Comparison of ENCODE assay signal across 20 mouse cellular contexts in the genomic region with DNA sequence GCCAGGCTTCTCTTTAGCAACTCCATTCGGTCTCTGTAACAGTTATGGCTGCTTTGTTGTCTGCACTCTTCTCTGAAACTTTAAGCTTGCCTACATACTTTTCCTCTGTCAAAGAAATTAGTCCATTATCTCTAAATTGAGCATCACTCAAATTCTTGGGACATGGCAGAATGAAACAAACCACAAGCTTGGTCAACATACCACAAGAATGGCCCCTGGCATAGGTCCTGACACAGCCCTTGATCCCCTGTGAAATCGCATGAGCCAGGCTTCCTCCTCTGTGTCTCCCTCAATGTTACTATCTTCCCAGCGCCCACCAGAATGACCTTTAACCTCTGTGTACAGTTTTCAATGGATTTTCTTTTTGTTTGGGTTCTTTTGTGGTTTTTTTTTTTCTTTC. TPM values are rescaled to one million over a fixed set of nuclear protein-coding genes. Genes with fewer than 3 reads are reported as not detected.
DNase-seq lines count a peak whose midpoint lies in the region; TF ChIP-seq lines count a peak whose summit lies in the region.
"Had no signal": no experiment of that assay in that cellular context is flagged by ENCODE, and none has a peak within 500 bp of the region (broad histone marks: within the 10 kb centered on the region; RNA-seq: fewer than 3 reads in every experiment).

No protein-coding gene starts in this region.

- H3ac ChIP-seq in myocyte (ENCODE audit: control insufficient read depth, insufficient read length) = no peak overlapping the region

- no peaks in the 10 kb centered on the region for H3K36me3 ChIP-seq in myocyte (ENCODE audit: control insufficient read depth, insufficient read depth)
- H3K36me3 ChIP-seq: embryonic facial prominence, embryonic 13.5 days; embryonic facial prominence, embryonic 15.5 days; forebrain, embryonic 12.5 days had no signal

- TF ChIP-seq POLR2A in myocyte (IDR thresholded peaks at IDR 0.05; ENCODE audit: insufficient read length, low read depth) = no peak

- DNase-seq in 3T3-L1 (ENCODE audit: low read depth, low spot score) = peak; percentile 44
- DNase-seq in Muller cell, postnatal 12 days (ENCODE audit: inconsistent ontology term) = peak; percentile 84
- no peak for DNase-seq in embryo, embryonic 9.5 days (ENCODE audit: extremely low spot score)
- DNase-seq in lung, adult 18-20 months = no peak
- DNase-seq: adrenal gland, adult 8-10 months; adrenal gland, postnatal 14 days; adrenal gland, postnatal 36 days; B cell, adult 2 months; cerebellum, adult 11-12 months; cerebellum, adult 2 months; cerebellum, adult 9-10 months; cerebellum, postnatal 10 days; cerebellum, postnatal 25 days had no signal

- H3K4me2 ChIP-seq in myocyte (ENCODE audit: low read depth) = peak overlapping the region; percentile 19
- H3K4me2 ChIP-seq: embryonic facial prominence, embryonic 13.5 days; embryonic facial prominence, embryonic 15.5 days; forebrain, embryonic 12.5 days had no signal

- no peak overlapping the region for H3K4me3 ChIP-seq in myocyte
- H3K4me3 ChIP-seq: embryonic facial prominence, embryonic 13.5 days; embryonic facial prominence, embryonic 15.5 days; erythroblast, embryonic 14.5 days; forebrain, embryonic 10.5 days; forebrain, embryonic 12.5 days had no signal

- H3K79me2 ChIP-seq in myocyte (ENCODE audit: control insufficient read depth, insufficient read depth) = peaks cover 8% of the 10 kb centered on the region

- H3K27me3 ChIP-seq in myocyte (ENCODE audit: control insufficient read depth, insufficient read depth, insufficient read length) = no peaks in the 10 kb centered on the region
- H3K27me3 ChIP-seq: CH12.LX; embryonic facial prominence, embryonic 13.5 days; embryonic facial prominence, embryonic 15.5 days; forebrain, embryonic 12.5 days had no signal

TF ChIP-seq in myocyte, 11 proteins besides CTCF, POLR2A, EP300 and RAD21:
- no peak for TF ChIP-seq REST (IDR thresholded peaks at IDR 0.05; ENCODE audit: insufficient read depth, insufficient read length)
- no peak for TF ChIP-seq SRF (IDR thresholded peaks at IDR 0.05; ENCODE audit: control insufficient read depth, insufficient read length, low read depth)
- no peak for TF ChIP-seq MAX (IDR thresholded peaks at IDR 0.05; ENCODE audit: low read depth)
- TF ChIP-seq POLR2AphosphoS2 (IDR thresholded peaks at IDR 0.05; ENCODE audit: insufficient read length, low read depth) = no peak
- TF ChIP-seq E2F4 (IDR thresholded peaks at IDR 0.05; ENCODE audit: insufficient read depth) = no peak
- no peak for TF ChIP-seq MYOD1 (IDR thresholded peaks at IDR 0.05; ENCODE audit: control insufficient read depth in 1 of 3, insufficient read length in 2 of 3, low read depth in 2 of 3)
TF ChIP-seq in myocyte: peak in this region for 0.

RNA-seq across cellular contexts. Expression of gene Tmem11, which starts 3.3 kb away (rescaled TPM):
- polyA plus RNA-seq in myocyte (2012; fragmentation: generic; extraction: Trizol) = 68.7 TPM

RNA-seq across cellular contexts. Expression of gene Natd1, which starts 32.2 kb away (rescaled TPM):
- 20.0 TPM for polyA plus RNA-seq in myocyte (2012; fragmentation: generic; extraction: Trizol)

RNA-seq across cellular contexts. Expression of gene Map2k3, which starts 49.4 kb away (rescaled TPM):
- polyA plus RNA-seq in myocyte (2012; fragmentation: generic; extraction: Trizol) = 68.5 TPM

RNA-seq across cellular contexts. Expression of gene Dhrs7b, which starts 52.0 kb away (rescaled TPM):
- polyA plus RNA-seq in myocyte (2012; fragmentation: generic; extraction: Trizol) = 51.2 TPM

Comparison
In these comparisons a context has a peak if more than half of its experiments do, and no peak if none do; other contexts are left out.
1. DNase-seq: peak in 3T3-L1 (single experiment) and Muller cell, postnatal 12 days (single experiment); none in embryo, embryonic 9.5 days (single experiment) and lung, adult 18-20 months (0 of 2).